25 mouse cellular contexts compared by ENCODE assay signal in the genomic region with DNA sequence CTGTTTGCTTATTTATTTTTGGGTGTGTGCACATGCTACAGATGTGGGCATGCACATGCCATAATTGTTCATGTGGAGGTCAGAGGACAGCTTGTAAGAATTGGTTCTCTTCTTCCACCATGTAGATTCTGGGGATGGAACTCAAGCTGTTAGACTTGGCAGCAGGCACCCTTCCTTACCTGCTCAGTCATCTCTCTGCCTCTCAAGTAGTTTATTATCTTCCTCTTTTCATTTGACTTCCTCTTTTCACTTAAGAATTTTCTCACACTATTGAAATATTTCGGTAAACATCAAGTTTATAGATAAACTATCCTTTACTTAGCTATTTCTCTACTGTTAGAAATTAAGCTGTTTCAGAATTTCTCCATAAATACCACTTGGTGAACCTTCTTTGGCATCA. TPM values are rescaled to one million over a fixed set of nuclear protein-coding genes. Genes with fewer than 3 reads are reported as not detected.
DNase-seq lines count a peak whose midpoint lies in the region; ATAC-seq and TF ChIP-seq lines count a peak whose summit lies in the region.
"Had no signal": no experiment of that assay in that cellular context is flagged by ENCODE, and none has a peak within 500 bp of the region (broad histone marks: within the 10 kb centered on the region; RNA-seq: fewer than 3 reads in every experiment).

No protein-coding gene starts in this region.

- no peaks in the 10 kb centered on the region for H3K9me3 ChIP-seq in MEL (replicated peaks; ENCODE audit: insufficient read depth, low read length)
- H3K9me3 ChIP-seq: embryonic facial prominence, embryonic 10.5 days; embryonic facial prominence, embryonic 13.5 days; forebrain, embryonic 12.5 days; forebrain, embryonic 15.5 days; G1E; hindbrain, embryonic 12.5 days; hindbrain, embryonic 15.5 days had no signal

- TF ChIP-seq CTCF in MEL (IDR thresholded peaks at IDR 0.05 in 2 of 3, conservative IDR thresholded peaks at IDR 0.05 in 1 of 3; ENCODE audit: control insufficient read depth in 1 of 3, insufficient read depth in 1 of 3, low read depth in 2 of 3, low read length in 3 of 3, poor library complexity in 1 of 3, severe bottlenecking in 1 of 3): no peak

- DNase-seq in MEL (ENCODE audit: low read depth, low spot score): peak; percentile 73
- DNase-seq in kidney, postnatal 14 days: no peak
- no peak for DNase-seq in right cerebral cortex, postnatal 36 days (ENCODE audit: low spot score in 2 of 2)
- DNase-seq: adrenal gland, postnatal 10 days; adrenal gland, postnatal 36 days; cerebellum, adult 11 months; cerebellum, adult 2 months; cerebellum, adult 9-11 months; cerebellum, postnatal 25 days; embryo, embryonic 11 days; gastrocnemius, postnatal 10 days; gastrocnemius, postnatal 36 days; heart, adult 11 months had no signal

- H3K9ac ChIP-seq in MEL (ENCODE audit: control insufficient read depth, low read depth, low read length, poor library complexity, severe bottlenecking): no peak overlapping the region
- H3K9ac ChIP-seq: embryonic facial prominence, embryonic 13.5 days; forebrain, embryonic 12.5 days; forebrain, embryonic 15.5 days; hindbrain, embryonic 12.5 days; hindbrain, embryonic 15.5 days had no signal

- peaks cover 0 to 1% of the 10 kb centered on the region in 2 experiments; a peak in 1 of 4 replicates for H3K27me3 ChIP-seq in MEL (ENCODE audit: control insufficient read depth in 1 of 2, insufficient read depth in 2 of 2, low read length in 2 of 2)
- H3K27me3 ChIP-seq: CH12.LX had no signal

- H3K79me2 ChIP-seq in MEL (ENCODE audit: control insufficient read depth, insufficient read depth, low read length, poor library complexity): no peaks in the 10 kb centered on the region

- TF ChIP-seq EP300 in MEL (IDR thresholded peaks at IDR 0.05; ENCODE audit: low read depth in 1 of 2, low read length in 2 of 2): peak in 1 of 2 experiments; percentile 77; a peak in 2 of 4 replicates

- no peak for TF ChIP-seq POLR2A in MEL (IDR thresholded peaks at IDR 0.05; ENCODE audit: control insufficient read depth in 1 of 2, insufficient read depth in 1 of 2, low read depth in 1 of 2, low read length in 2 of 2, poor library complexity in 1 of 2)

- no peak for TF ChIP-seq RAD21 in MEL (IDR thresholded peaks at IDR 0.05; ENCODE audit: low read depth, low read length)

- ATAC-seq in granulocyte monocyte progenitor cell, adult 5-6 weeks (replicated peaks; ENCODE audit: poor library complexity, severe bottlenecking): peak; percentile 53; the same call in 1 of the 2 replicates
- 0 out of 2 replicates have a peak, but pooled peaks have one; percentile 30 for ATAC-seq in neutrophil, adult 5-6 weeks (ENCODE audit: extremely low read depth, insufficient number of reproducible peaks, low FRiP score, poor library complexity, severe bottlenecking)
- no peak for ATAC-seq in activated CD4-positive, CD25-positive, alpha-beta regulatory T cell, adult 4 months
- ATAC-seq: forebrain, embryonic 15.5 days had no signal

- peaks cover 0 to 5% of the 10 kb centered on the region in 2 experiments; a peak in 1 of 4 replicates for H3K36me3 ChIP-seq in MEL (ENCODE audit: control insufficient read depth in 1 of 2, insufficient read depth in 2 of 2, low read length in 2 of 2)
- H3K36me3 ChIP-seq: embryonic facial prominence, embryonic 10.5 days; forebrain, embryonic 12.5 days; forebrain, embryonic 15.5 days; G1E; hindbrain, embryonic 12.5 days had no signal

- H3K27ac ChIP-seq in MEL (ENCODE audit: control insufficient read depth, low read depth, low read length): no peak overlapping the region
- H3K27ac ChIP-seq: embryonic facial prominence, embryonic 10.5 days; embryonic facial prominence, embryonic 13.5 days; forebrain, embryonic 12.5 days; forebrain, embryonic 15.5 days; hindbrain, embryonic 12.5 days; hindbrain, embryonic 15.5 days had no signal

- H3K4me1 ChIP-seq in MEL (ENCODE audit: control insufficient read depth in 1 of 2, insufficient read depth in 2 of 2, low read length in 2 of 2): peaks cover 0 to 3% of the 10 kb centered on the region in 2 experiments; a peak in 2 of 4 replicates
- H3K4me1 ChIP-seq: embryonic facial prominence, embryonic 10.5 days; embryonic facial prominence, embryonic 13.5 days; forebrain, embryonic 12.5 days; forebrain, embryonic 15.5 days; hindbrain, embryonic 12.5 days; hindbrain, embryonic 15.5 days had no signal

- H3K4me3 ChIP-seq in MEL (ENCODE audit: control insufficient read depth in 1 of 2, insufficient read depth in 1 of 2, low read depth in 2 of 2, low read length in 2 of 2): no peak overlapping the region
- H3K4me3 ChIP-seq: embryonic facial prominence, embryonic 10.5 days; embryonic facial prominence, embryonic 13.5 days; erythroblast, embryonic 14.5 days; forebrain, embryonic 12.5 days; forebrain, embryonic 15.5 days; hindbrain, embryonic 12.5 days; hindbrain, embryonic 15.5 days had no signal

TF ChIP-seq in MEL, 35 proteins besides CTCF, POLR2A, EP300 and RAD21:
- TF ChIP-seq ZNF384 (IDR thresholded peaks at IDR 0.05; ENCODE audit: low read depth, low read length) (no peak), RCOR1 (IDR thresholded peaks at IDR 0.05; ENCODE audit: low read depth, low read length) (peak; percentile 65), GATA1 (IDR thresholded peaks at IDR 0.05; ENCODE audit: low read depth, low read length) (peak; percentile 64)
TF ChIP-seq in MEL: peak in this region for 2.

RNA-seq across cellular contexts. Expression of gene Kdm5c, which starts 18.1 kb away (rescaled TPM):
- total RNA-seq in MEL (2012; rRNA removed): 102 and 107 TPM in 2 replicates
- polyA plus RNA-seq in MEL (2012; ENCODE audit: insufficient read depth in 1 of 2, insufficient read length in 2 of 2, low read depth in 1 of 2, low replicate concordance in 2 of 2, missing spikeins in 1 of 2): 100 to 1,000 TPM; 127 to 158 TPM
- total RNA-seq in granulocyte monocyte progenitor cell, adult 5-6 weeks (2014; fragmentation: Nextera tagmentation): 43.2 and 57.6 TPM in 2 replicates
- total RNA-seq in granulocyte monocyte progenitor cell, adult 5-6 weeks (2017): 33.9 and 46.7 TPM in 2 replicates
- 69.0 and 73.4 TPM in 2 replicates for total RNA-seq in neutrophil, adult 5-6 weeks (2017)
- polyA plus RNA-seq in activated CD4-positive, CD25-positive, alpha-beta regulatory T cell, adult 4 months (2017; shearing (Covaris generic)): 10 to 100 TPM; 23.8 to 27.1 TPM
